Mouse (Mus musculus) gastrocnemius, adult 18-20 months (tissue): ENCODE measurements at regions not wholly inside any gene's neighbourhood (a gene's known extent, or its start where the extent isn't known, plus 50 kb on each side); places are given as distances from the start of the nearest gene placed in this dataset.
A peak's percentile ranks its signal among the peaks of the same experiment; 100 is the strongest.

Experiments used
- DNase-seq: peaks from one replicate; pipeline ENCODE4 v3.0.0; 2021; ENCODE audit warnings: low spot score

- DNase-seq, result peak; percentile 73
Measured at GRCm38 (mm10) chr2:124775737-124776136, 292.2 kb upstream of the Slc24a5 start.

- DNase-seq, result no peak
Measured at GRCm38 (mm10) chr2:124792633-124793036, 275.3 kb upstream of the Slc24a5 start.

- DNase-seq, result no peak
Measured at GRCm38 (mm10) chr2:124811709-124812108, 256.2 kb upstream of the Slc24a5 start.

GRCm38 (mm10) chr2:124816814-124817213, 251.1 kb upstream of the Slc24a5 start:
- DNase-seq, result no peak

- no peak for DNase-seq
Measured at GRCm38 (mm10) chr2:124819846-124820245, 248.1 kb upstream of the Slc24a5 start.

- no peak for DNase-seq
Measured at GRCm38 (mm10) chr2:124820821-124821220, 247.1 kb upstream of the Slc24a5 start.

- DNase-seq, result no peak
Measured at GRCm38 (mm10) chr2:124821366-124821765, 246.6 kb upstream of the Slc24a5 start.

- no peak for DNase-seq
Measured at GRCm38 (mm10) chr2:124848812-124849211, 219.1 kb upstream of the Slc24a5 start.

GRCm38 (mm10) chr2:124858504-124858903, 209.4 kb upstream of the Slc24a5 start:
- peak; percentile 61 for DNase-seq

- peak; percentile 5 for DNase-seq
Measured at GRCm38 (mm10) chr2:124888209-124888608, 179.7 kb upstream of the Slc24a5 start.

- peak; percentile 19 for DNase-seq
Measured at GRCm38 (mm10) chr2:124895002-124895401, 172.9 kb upstream of the Slc24a5 start.

GRCm38 (mm10) chr2:124903556-124903955, 164.4 kb upstream of the Slc24a5 start:
- DNase-seq, result no peak

- peak; percentile 26 for DNase-seq
Measured at GRCm38 (mm10) chr2:124905076-124905475, 162.8 kb upstream of the Slc24a5 start.

- no peak for DNase-seq
Measured at GRCm38 (mm10) chr2:124918986-124919761, 148.8 kb upstream of the Slc24a5 start.

- DNase-seq, result no peak
Measured at GRCm38 (mm10) chr2:124919762-124920255, 148.1 kb upstream of the Slc24a5 start.

GRCm38 (mm10) chr2:124920265-124920664, 147.7 kb upstream of the Slc24a5 start:
- DNase-seq, result no peak

- DNase-seq, result peak; percentile 51
Measured at GRCm38 (mm10) chr2:124927882-124928758, 139.8 kb upstream of the Slc24a5 start.

GRCm38 (mm10) chr2:124928759-124929113, 139.2 kb upstream of the Slc24a5 start:
- no peak for DNase-seq

GRCm38 (mm10) chr2:124930719-124931118, 137.2 kb upstream of the Slc24a5 start:
- no peak for DNase-seq

GRCm38 (mm10) chr2:124932566-124932965, 135.4 kb upstream of the Slc24a5 start:
- DNase-seq, result no peak

GRCm38 (mm10) chr2:124933876-124934275, 134.0 kb upstream of the Slc24a5 start:
- no peak for DNase-seq

GRCm38 (mm10) chr2:124948263-124948781, 119.6 kb upstream of the Slc24a5 start:
- no peak for DNase-seq
